Mouse (Mus musculus): Measurements from ENCODE around the gene Lrmp. TPM values are rescaled to one million over a fixed set of nuclear protein-coding genes. Genes with fewer than 3 reads are reported as not detected.
"Not testable (repeated sequence)": the region's sequence is repeated elsewhere in the genome, so short reads cannot be mapped to it uniquely, and the experiment has no call there.

Gene Lrmp
- total RNA-seq, 2 experiments from 2014 or later, result 0.31 to 0.61 TPM

- intact Hi-C loops (cut with DNase I), result no loop called here
- no peak for TF ChIP-seq CTCF (IDR thresholded peaks at IDR 0.05)
Observed at GRCm38 (mm10) chr6:145131991-145132390, 16.5 kb downstream of the Lrmp start.

GRCm38 (mm10) chr6:145132969-145133368, 17.5 kb downstream of the Lrmp start:
- intact Hi-C loops (cut with DNase I); DNase-seq; H3K4me3 ChIP-seq; H3K27ac ChIP-seq: not testable (repeated sequence)

More at GRCm38 (mm10) chr6:145131991-145132390, 16.5 kb downstream of the Lrmp start:
- no peak for DNase-seq
- Histone ChIP-seq H3K27ac (no peak overlapping the region), H3K4me3 (no peak overlapping the region)

GRCm38 (mm10) chr6:145135295-145135694, 19.8 kb downstream of the Lrmp start:
- no peak for DNase-seq
- Histone ChIP-seq H3K27ac (no peak overlapping the region), H3K4me3 (no peak overlapping the region)
- TF ChIP-seq CTCF (IDR thresholded peaks at IDR 0.05), result no peak
- intact Hi-C loops (cut with DNase I), result no loop called here

- DNase-seq, result no peak
- intact Hi-C loops (cut with DNase I), result no loop called here
Observed at GRCm38 (mm10) chr6:145135804-145136203, 20.4 kb downstream of the Lrmp start.

GRCm38 (mm10) chr6:145136831-145137230, 21.4 kb downstream of the Lrmp start:
- intact Hi-C loops (cut with DNase I), result no loop called here
- H3K27ac ChIP-seq, result no peak overlapping the region
- DNase-seq, result no peak
- no peak for TF ChIP-seq CTCF (IDR thresholded peaks at IDR 0.05)
- no peak overlapping the region for H3K4me3 ChIP-seq

More at GRCm38 (mm10) chr6:145135804-145136203, 20.4 kb downstream of the Lrmp start:
- Histone ChIP-seq H3K4me3 (no peak overlapping the region), H3K27ac (no peak overlapping the region)
- no peak for TF ChIP-seq CTCF (IDR thresholded peaks at IDR 0.05)

- intact Hi-C loops (cut with DNase I), result no loop called here
- Histone ChIP-seq H3K27ac (no peak overlapping the region), H3K4me3 (no peak overlapping the region)
- DNase-seq, result no peak
- TF ChIP-seq CTCF (IDR thresholded peaks at IDR 0.05), result no peak
Observed at GRCm38 (mm10) chr6:145139236-145139635, 23.8 kb downstream of the Lrmp start.

GRCm38 (mm10) chr6:145139776-145140475, 24.5 kb downstream of the Lrmp start:
- no peak for TF ChIP-seq CTCF (IDR thresholded peaks at IDR 0.05)
- H3K27ac ChIP-seq, result no peak overlapping the region
- intact Hi-C loops (cut with DNase I), result no loop called here
- no peak overlapping the region for H3K4me3 ChIP-seq
- DNase-seq, result no peak

GRCm38 (mm10) chr6:145140706-145141105, 25.3 kb downstream of the Lrmp start:
- no peak for TF ChIP-seq CTCF (IDR thresholded peaks at IDR 0.05)
- no peak overlapping the region for H3K27ac ChIP-seq
- H3K4me3 ChIP-seq, result no peak overlapping the region
- no peak for DNase-seq
- intact Hi-C loops (cut with DNase I), result no loop called here

- TF ChIP-seq CTCF (IDR thresholded peaks at IDR 0.05), result no peak
- no peak for DNase-seq
- intact Hi-C loops (cut with DNase I), result no loop called here
- H3K4me3 ChIP-seq, result no peak overlapping the region
- no peak overlapping the region for H3K27ac ChIP-seq
Observed at GRCm38 (mm10) chr6:145141827-145142226, 26.4 kb downstream of the Lrmp start.

GRCm38 (mm10) chr6:145145173-145145572, 29.7 kb downstream of the Lrmp start:
- intact Hi-C loops (cut with DNase I), result no loop called here
- TF ChIP-seq CTCF (IDR thresholded peaks at IDR 0.05), result no peak
- DNase-seq, result no peak
- Histone ChIP-seq H3K27ac (no peak overlapping the region), H3K4me3 (no peak overlapping the region)

- Histone ChIP-seq H3K27ac (no peak overlapping the region), H3K4me3 (no peak overlapping the region)
- no peak for TF ChIP-seq CTCF (IDR thresholded peaks at IDR 0.05)
- intact Hi-C loops (cut with DNase I), result no loop called here
- no peak for DNase-seq
Observed at GRCm38 (mm10) chr6:145147716-145148115, 32.3 kb downstream of the Lrmp start.

- no peak for TF ChIP-seq CTCF (IDR thresholded peaks at IDR 0.05)
- Histone ChIP-seq H3K27ac (no peak overlapping the region), H3K4me3 (no peak overlapping the region)
- intact Hi-C loops (cut with DNase I), result no loop called here
- no peak for DNase-seq
Observed at GRCm38 (mm10) chr6:145149054-145149453, 33.6 kb downstream of the Lrmp start.

GRCm38 (mm10) chr6:145158619-145159018, 43.2 kb downstream of the Lrmp start:
- no peak for DNase-seq
- no peak overlapping the region for H3K27ac ChIP-seq
- intact Hi-C loops (cut with DNase I), result no loop called here
- H3K4me3 ChIP-seq, result no peak overlapping the region
- TF ChIP-seq CTCF (IDR thresholded peaks at IDR 0.05), result peak; percentile 21; the same call in 1 of the 2 replicates

- H3K4me3 ChIP-seq, result no peak overlapping the region
- no peak for TF ChIP-seq CTCF (IDR thresholded peaks at IDR 0.05)
- DNase-seq, result no peak
- H3K27ac ChIP-seq, result no peak overlapping the region
- intact Hi-C loops (cut with DNase I), result no loop called here
Observed at GRCm38 (mm10) chr6:145160581-145160980, 45.1 kb downstream of the Lrmp start.

All from gastrocnemius, adult 2 months (tissue).